Mouse (Mus musculus) liver, embryonic 15.5 days (tissue): ENCODE data around the gene Ndufb4. TPM values are rescaled to one million over a fixed set of nuclear protein-coding genes. Genes with fewer than 3 reads are reported as not detected.
A peak's percentile ranks its signal among the peaks of the same experiment; 100 is the strongest.
"Not testable (repeated sequence)": the region's sequence is repeated elsewhere in the genome, so short reads cannot be mapped to it uniquely, and the experiment has no call there.

Source experiments
- ATAC-seq: fragments of 200-750 bp; cut with Nextera tagmentation; 2 replicates; pipeline ENCODE4 v1.8.0; 2017; ENCODE audit warnings: moderate number of reproducible peaks, mild to moderate bottlenecking, moderate library complexity; ENCODE audit not compliant: insufficient read depth
- H3K27ac ChIP-seq: fragments of 300-500 bp; sonication (generic); replicated peaks from 2 replicates; pipeline ENCODE4 v1.5.1; 2015; ENCODE audit warnings: mild to moderate bottlenecking, inconsistent platforms
- H3K27me3 ChIP-seq: fragments of 300-500 bp; sonication (generic); 2 replicates; pipeline ENCODE4 v1.6.1; 2015; ENCODE audit warnings: mild to moderate bottlenecking, inconsistent platforms
- H3K36me3 ChIP-seq: fragments of 300-500 bp; sonication (generic); replicated peaks from 2 replicates; pipeline ENCODE4 v1.6.1; 2015; ENCODE audit warnings: moderate library complexity, mild to moderate bottlenecking, inconsistent platforms
- H3K4me1 ChIP-seq: fragments of 300-500 bp; sonication (generic); replicated peaks from 2 replicates; pipeline ENCODE4 v1.6.1; 2015; ENCODE audit warnings: inconsistent platforms
- H3K4me2 ChIP-seq: fragments of 300-500 bp; sonication (generic); 2 replicates; pipeline ENCODE4 v1.6.1; 2015; ENCODE audit warnings: moderate library complexity, mild to moderate bottlenecking, inconsistent platforms
- H3K4me3 ChIP-seq: fragments of 300-500 bp; sonication (generic); replicated peaks from 2 replicates; pipeline ENCODE4 v1.5.1; 2015; ENCODE audit warnings: mild to moderate bottlenecking, inconsistent platforms
- H3K9ac ChIP-seq: fragments of 300-500 bp; sonication (generic); 2 replicates; pipeline ENCODE4 v1.6.1; 2015; ENCODE audit warnings: moderate library complexity, mild to moderate bottlenecking, inconsistent platforms
- H3K9me3 ChIP-seq: fragments of 300-500 bp; sonication (generic); replicated peaks from 2 replicates; pipeline ENCODE4 v1.6.1; 2016; ENCODE audit warnings: inconsistent platforms
- WGBS: fragments of 180-500 bp; shearing (Covaris S2); methylation state at CpG from one replicate; pipeline ENCODE4 v1.1.7; 2015; ENCODE audit warnings: mixed read lengths; ENCODE audit not compliant: insufficient replicate concordance; 5-methylcytosine and 5-hydroxymethylcytosine counted together
- polyA plus RNA-seq: library from polyadenylated mRNA; unstranded; fragments of >200 nt; fragmentation: Nextera tagmentation; extraction: Ambion mirVana; gene quantifications from 2 replicates; pipeline ENCODE4 v1.2.1, GENCODE M21; 2015

The Ndufb4 gene
- polyA plus RNA-seq, 1 experiment from 2014 or later: 31.8 TPM

- Histone ChIP-seq H3K4me3 (peak overlapping the region; percentile 75), H3K4me1 (peaks cover 32% of the 10 kb centered on the region), H3K9me3 (no peaks in the 10 kb centered on the region), H3K27me3 (no peaks in the 10 kb centered on the region), H3K27ac (0 out of 2 replicates have a peak overlapping the region, but pooled peaks have one; percentile 38), H3K4me2 (peak overlapping the region; percentile 75), H3K36me3 (peaks cover 8% of the 10 kb centered on the region), H3K9ac (no peak overlapping the region)
- 73% methylated on average over 5 of the region's 5 CpGs for WGBS
- ATAC-seq: no peak
These were observed 1.6 kb downstream of the Ndufb4 start for GRCm38 (mm10) chr16:37652654-37653053.

GRCm38 (mm10) chr16:37651467-37651866 is 2.8 kb downstream of the Ndufb4 start:
- Histone ChIP-seq H3K4me1 (peaks cover 32% of the 10 kb centered on the region), H3K27me3 (no peaks in the 10 kb centered on the region), H3K36me3 (peaks cover 19% of the 10 kb centered on the region), H3K27ac (no peak overlapping the region), H3K9me3 (no peaks in the 10 kb centered on the region), H3K4me2 (no peak overlapping the region), H3K4me3 (no peak overlapping the region), H3K9ac (no peak overlapping the region)
- no peak for ATAC-seq
- WGBS: 65% methylated on average over 5 of the region's 5 CpGs

- Histone ChIP-seq H3K4me3 (no peak overlapping the region), H3K9me3 (no peaks in the 10 kb centered on the region), H3K36me3 (peaks cover 24% of the 10 kb centered on the region), H3K4me1 (peaks cover 24% of the 10 kb centered on the region), H3K9ac (no peak overlapping the region), H3K27me3 (no peaks in the 10 kb centered on the region), H3K27ac (no peak overlapping the region), H3K4me2 (no peak overlapping the region)
- no peak for ATAC-seq
- 79% methylated on average over 5 of the region's 5 CpGs for WGBS
These were observed 5.2 kb downstream of the Ndufb4 start for GRCm38 (mm10) chr16:37649068-37649467.

GRCm38 (mm10) chr16:37647936-37648335 is 6.3 kb downstream of the Ndufb4 start:
- H3K36me3 ChIP-seq: peaks cover 24% of the 10 kb centered on the region

GRCm38 (mm10) chr16:37647067-37647466 is 7.2 kb downstream of the Ndufb4 start:
- H3K4me2 ChIP-seq: no peak overlapping the region
- H3K27ac ChIP-seq: no peak overlapping the region
- no peaks in the 10 kb centered on the region for H3K27me3 ChIP-seq
- H3K36me3 ChIP-seq: peaks cover 24% of the 10 kb centered on the region
- WGBS: 86% methylated on average over 16 of the region's 16 CpGs
- no peak for ATAC-seq
- no peak overlapping the region for H3K4me3 ChIP-seq
- no peaks in the 10 kb centered on the region for H3K9me3 ChIP-seq
- H3K4me1 ChIP-seq: peaks cover 8% of the 10 kb centered on the region
- H3K9ac ChIP-seq: no peak overlapping the region

More at GRCm38 (mm10) chr16:37647936-37648335, 6.3 kb downstream of the Ndufb4 start:
- no peaks in the 10 kb centered on the region for H3K27me3 ChIP-seq
- no peak overlapping the region for H3K9ac ChIP-seq
- no peak overlapping the region for H3K4me3 ChIP-seq
- H3K4me1 ChIP-seq: peaks cover 17% of the 10 kb centered on the region
- H3K4me2 ChIP-seq: no peak overlapping the region
- no peaks in the 10 kb centered on the region for H3K9me3 ChIP-seq
- ATAC-seq: no peak
- no peak overlapping the region for H3K27ac ChIP-seq
- WGBS: 79% methylated on average over 8 of the region's 8 CpGs

GRCm38 (mm10) chr16:37645799-37646198 is 8.5 kb downstream of the Ndufb4 start:
- no peak for ATAC-seq
- H3K4me2 ChIP-seq: no peak overlapping the region
- H3K36me3 ChIP-seq: peaks cover 24% of the 10 kb centered on the region
- H3K4me1 ChIP-seq: no peaks in the 10 kb centered on the region
- H3K4me3 ChIP-seq: no peak overlapping the region
- H3K9me3 ChIP-seq: no peaks in the 10 kb centered on the region
- H3K27ac ChIP-seq: no peak overlapping the region
- no peaks in the 10 kb centered on the region for H3K27me3 ChIP-seq
- 80% methylated on average over 3 of the region's 3 CpGs for WGBS
- no peak overlapping the region for H3K9ac ChIP-seq

- Histone ChIP-seq H3K4me3 (no peak overlapping the region), H3K36me3 (peaks cover 24% of the 10 kb centered on the region), H3K9me3 (no peaks in the 10 kb centered on the region), H3K4me1 (no peaks in the 10 kb centered on the region), H3K27me3 (no peaks in the 10 kb centered on the region), H3K27ac (no peak overlapping the region), H3K9ac (no peak overlapping the region), H3K4me2 (no peak overlapping the region)
- ATAC-seq: no peak
- 84% methylated on average over 8 of the region's 8 CpGs for WGBS
These were observed 9.0 kb downstream of the Ndufb4 start for GRCm38 (mm10) chr16:37645211-37645610.

GRCm38 (mm10) chr16:37644486-37644885 is 9.8 kb downstream of the Ndufb4 start:
- Histone ChIP-seq H3K27ac (no peak overlapping the region), H3K9me3 (no peaks in the 10 kb centered on the region), H3K36me3 (peaks cover 24% of the 10 kb centered on the region), H3K27me3 (no peaks in the 10 kb centered on the region), H3K9ac (no peak overlapping the region), H3K4me2 (no peak overlapping the region), H3K4me1 (no peaks in the 10 kb centered on the region), H3K4me3 (no peak overlapping the region)
- WGBS: 77% methylated on average over 5 of the region's 5 CpGs
- ATAC-seq: no peak

GRCm38 (mm10) chr16:37640522-37640921 is 13.7 kb downstream of the Ndufb4 start:
- not testable (repeated sequence) for H3K9ac ChIP-seq, ATAC-seq, H3K9me3 ChIP-seq, H3K36me3 ChIP-seq, H3K4me1 ChIP-seq, H3K27ac ChIP-seq, H3K4me2 ChIP-seq, H3K4me3 ChIP-seq, H3K27me3 ChIP-seq

- no peak overlapping the region for H3K27ac ChIP-seq
- no peak overlapping the region for H3K9ac ChIP-seq
- H3K36me3 ChIP-seq: no peaks in the 10 kb centered on the region
- H3K4me1 ChIP-seq: no peaks in the 10 kb centered on the region
- no peaks in the 10 kb centered on the region for H3K27me3 ChIP-seq
- H3K4me3 ChIP-seq: no peak overlapping the region
- H3K9me3 ChIP-seq: no peaks in the 10 kb centered on the region
- no peak overlapping the region for H3K4me2 ChIP-seq
- no peak for ATAC-seq
These were observed 16.5 kb downstream of the Ndufb4 start for GRCm38 (mm10) chr16:37637802-37638201.

GRCm38 (mm10) chr16:37636107-37636506 is 18.1 kb downstream of the Ndufb4 start:
- Histone ChIP-seq H3K4me2 (no peak overlapping the region), H3K36me3 (no peaks in the 10 kb centered on the region), H3K9me3 (no peaks in the 10 kb centered on the region), H3K27ac (no peak overlapping the region), H3K4me1 (no peaks in the 10 kb centered on the region), H3K27me3 (no peaks in the 10 kb centered on the region), H3K4me3 (no peak overlapping the region), H3K9ac (no peak overlapping the region)
- 53% methylated on average over 6 of the region's 6 CpGs for WGBS
- ATAC-seq: no peak

GRCm38 (mm10) chr16:37635095-37635494 is 19.2 kb downstream of the Ndufb4 start:
- WGBS: 56% methylated on average over 1 of the region's 1 CpGs
- H3K27ac ChIP-seq: no peak overlapping the region
- peak; percentile 65; the same call in 1 of the 2 replicates for ATAC-seq

More at GRCm38 (mm10) chr16:37635095-37635494, 19.2 kb downstream of the Ndufb4 start:
- Histone ChIP-seq H3K9me3 (no peaks in the 10 kb centered on the region), H3K36me3 (no peaks in the 10 kb centered on the region; the same call in 1 of the 2 replicates), H3K27me3 (no peaks in the 10 kb centered on the region), H3K4me2 (no peak overlapping the region), H3K4me1 (no peaks in the 10 kb centered on the region), H3K4me3 (no peak overlapping the region), H3K9ac (no peak overlapping the region)
